Comparison of ENCODE assay signal across 12 mouse cellular contexts in the genomic region with DNA sequence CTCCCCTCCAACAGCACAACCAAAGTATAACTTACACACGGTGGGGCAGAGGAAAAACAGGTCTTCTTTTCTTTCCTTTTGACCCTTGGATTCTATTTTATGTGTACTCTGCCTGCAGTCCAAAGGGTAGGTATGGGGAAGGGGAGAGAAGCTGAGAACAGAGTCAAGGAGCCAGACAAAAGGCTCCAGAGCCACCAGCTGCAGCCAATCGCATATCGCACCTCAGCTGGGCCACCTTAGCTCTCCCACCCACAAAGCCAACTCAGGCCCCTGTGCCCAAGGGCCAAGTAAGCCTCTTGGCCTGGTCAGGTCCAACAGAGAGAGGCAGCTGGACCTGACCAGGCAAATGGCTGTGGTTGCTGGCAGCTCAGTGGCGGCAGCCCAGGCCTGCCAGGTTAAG. TPM values are rescaled to one million over a fixed set of nuclear protein-coding genes. Genes with fewer than 3 reads are reported as not detected.
DNase-seq lines count a peak whose midpoint lies in the region; ATAC-seq and TF ChIP-seq lines count a peak whose summit lies in the region.
"Had no signal": no experiment of that assay in that cellular context is flagged by ENCODE, and none has a peak within 500 bp of the region (broad histone marks: within the 10 kb centered on the region; RNA-seq: fewer than 3 reads in every experiment).

No protein-coding gene starts in this region.

- H3K9me3 ChIP-seq in ES-E14 (ENCODE audit: control insufficient read depth, insufficient read depth, low read depth, low read length): no peaks in the 10 kb centered on the region
- no peaks in the 10 kb centered on the region for H3K9me3 ChIP-seq in embryonic facial prominence, embryonic 12.5 days
- no peaks in the 10 kb centered on the region for H3K9me3 ChIP-seq in limb, embryonic 10.5 days (replicated peaks)
- H3K9me3 ChIP-seq: neural tube, embryonic 12.5 days had no signal

- H3K27ac ChIP-seq in ES-E14 (ENCODE audit: insufficient read depth, low read depth, low read length, poor library complexity, severe bottlenecking): peak overlapping the region; percentile 66
- 0 out of 2 replicates have a peak overlapping the region, but pooled peaks have one; percentile 57 for H3K27ac ChIP-seq in embryonic facial prominence, embryonic 12.5 days
- peak overlapping the region; percentile 60; the same call in 1 of the 2 replicates for H3K27ac ChIP-seq in limb, embryonic 10.5 days
- H3K27ac ChIP-seq: layer of hippocampus, adult 2 months; neural tube, embryonic 12.5 days had no signal

- H3K9ac ChIP-seq in ES-E14 (ENCODE audit: insufficient read depth, low read depth, low read length, poor library complexity, severe bottlenecking): no peak overlapping the region
- no peak overlapping the region for H3K9ac ChIP-seq in embryonic facial prominence, embryonic 12.5 days
- H3K9ac ChIP-seq: neural tube, embryonic 12.5 days had no signal

- H3K27me3 ChIP-seq in embryonic facial prominence, embryonic 12.5 days: no peaks in the 10 kb centered on the region
- 0 out of 2 replicates have a peak, but pooled peaks cover 4% of the 10 kb centered on the region for H3K27me3 ChIP-seq in limb, embryonic 10.5 days (ENCODE audit: low read depth, poor library complexity, severe bottlenecking)
- H3K27me3 ChIP-seq: neural tube, embryonic 12.5 days had no signal

- DNase-seq in kidney, adult 8-10 months: peak; percentile 19 to 31
- no peak for DNase-seq in kidney, postnatal 10 days
- DNase-seq in ES-E14 (ENCODE audit: low read depth, low spot score): no peak
- DNase-seq in limb, embryonic 10.5 days (ENCODE audit: low spot score): no peak
- no peak for DNase-seq in left cerebral cortex, adult 18-20 months (ENCODE audit: low spot score in 2 of 2)
- no peak for DNase-seq in adrenal gland, postnatal 4 days (ENCODE audit: low spot score in 2 of 2)
- no peak for DNase-seq in left cerebral cortex, adult 9 months (ENCODE audit: low spot score in 2 of 2)
- DNase-seq: cerebellum, postnatal 10 days had no signal

- 34% methylated on average over 4 of the region's 4 CpGs for WGBS in embryonic facial prominence, embryonic 12.5 days
- 28% methylated on average over 4 of the region's 4 CpGs for WGBS in limb, embryonic 10.5 days

- H3K4me2 ChIP-seq in embryonic facial prominence, embryonic 12.5 days (replicated peaks): no peak overlapping the region
- H3K4me2 ChIP-seq: neural tube, embryonic 12.5 days had no signal

- in situ Hi-C loops in ES-E14 (cut with MboI; ENCODE audit: low sequenced_read_pairs in 2 of 2, unreplicated experiment in 2 of 2): no loop called here

- H3K36me3 ChIP-seq in ES-E14 (ENCODE audit: control insufficient read depth, insufficient read depth, low read length, poor library complexity, severe bottlenecking): peaks cover 9% of the 10 kb centered on the region; the same call in 1 of the 2 replicates
- peaks cover 6% of the 10 kb centered on the region; the same call in 1 of the 2 replicates for H3K36me3 ChIP-seq in embryonic facial prominence, embryonic 12.5 days
- peaks cover 9% of the 10 kb centered on the region for H3K36me3 ChIP-seq in limb, embryonic 10.5 days

- H3K4me1 ChIP-seq in ES-E14 (ENCODE audit: control insufficient read depth in 2 of 2, insufficient read depth in 2 of 2, low read length in 2 of 2, poor library complexity in 1 of 2): peaks cover 0 to 5% of the 10 kb centered on the region in 2 experiments; a peak in 3 of 4 replicates
- H3K4me1 ChIP-seq in embryonic facial prominence, embryonic 12.5 days: peaks cover 23% of the 10 kb centered on the region
- H3K4me1 ChIP-seq in limb, embryonic 10.5 days: peaks cover 26% of the 10 kb centered on the region
- H3K4me1 ChIP-seq: neural tube, embryonic 12.5 days had no signal

- no peak for ATAC-seq in embryonic facial prominence, embryonic 12.5 days (ENCODE audit: insufficient number of reproducible peaks, insufficient read depth, low FRiP score, low TSS enrichment)

- H3K4me3 ChIP-seq in ES-E14 (ENCODE audit: insufficient read depth in 1 of 2, low read depth in 1 of 2, low read length in 2 of 2, poor library complexity in 1 of 2, severe bottlenecking in 1 of 2): no peak overlapping the region
- H3K4me3 ChIP-seq in embryonic facial prominence, embryonic 12.5 days: no peak overlapping the region
- H3K4me3 ChIP-seq in limb, embryonic 10.5 days: no peak overlapping the region
- H3K4me3 ChIP-seq: erythroblast, embryonic 14.5 days; layer of hippocampus, adult 2 months; neural tube, embryonic 12.5 days had no signal

TF ChIP-seq in ES-E14, 5 proteins besides CTCF, POLR2A, EP300 and RAD21:
- TF ChIP-seq ZNF384 (IDR thresholded peaks at IDR 0.05; ENCODE audit: low read depth, low read length) (no peak), ZC3H11A (IDR thresholded peaks at IDR 0.05; ENCODE audit: borderline replicate concordance, low read depth, low read length) (no peak), MAFK (IDR thresholded peaks at IDR 0.05; ENCODE audit: insufficient read depth, low read depth, low read length) (no peak), CHD2 (IDR thresholded peaks at IDR 0.05; ENCODE audit: low read depth, low read length) (no peak), HCFC1 (IDR thresholded peaks at IDR 0.05; ENCODE audit: borderline replicate concordance, insufficient read depth, low read length) (no peak)

RNA-seq across cellular contexts. Expression of a gene that starts 52.0 kb away (rescaled TPM):
- 119 and 167 TPM in 2 replicates for total RNA-seq in ES-E14 (2012; rRNA removed)
- polyA plus RNA-seq in embryonic facial prominence, embryonic 12.5 days (2016; fragmentation: Nextera tagmentation; extraction: Ambion mirVana): 17.5 and 19.1 TPM in 2 replicates
- polyA plus RNA-seq in limb, embryonic 10.5 days (2016; fragmentation: Nextera tagmentation; extraction: Ambion mirVana): 11.8 and 14.8 TPM in 2 replicates
- 1 to 10 TPM; 4.3 to 5.1 TPM for total RNA-seq in left cerebral cortex, adult 18-20 months (2021)
- 10 to 100 TPM; 37.6 to 41.7 TPM for total RNA-seq in adrenal gland, postnatal 4 days (2021)

Comparison
In these comparisons a context has a peak if more than half of its experiments do, and no peak if none do; other contexts are left out.
1. DNase-seq: peak in kidney, adult 8-10 months (2 of 2); none in kidney, postnatal 10 days (single experiment), ES-E14 (single experiment), limb, embryonic 10.5 days (single experiment), left cerebral cortex, adult 18-20 months (0 of 2), adrenal gland, postnatal 4 days (0 of 2) and left cerebral cortex, adult 9 months (0 of 2).
2. RNA of a gene that starts 52.0 kb away (total RNA-seq): 119 to 167 TPM in ES-E14 and 37.6 to 41.7 TPM in adrenal gland, postnatal 4 days; 4.3 to 5.1 TPM in left cerebral cortex, adult 18-20 months; every median in the first group is over 4 times any median in the second.
3. Peak in every context shown above with its lines, with median percentiles within 50 percentile points of each other: H3K27ac ChIP-seq.